Mouse (Mus musculus) olfactory bulb, adult 2 months (tissue): Measurements from ENCODE around the gene Slc26a1. TPM values are rescaled to one million over a fixed set of nuclear protein-coding genes. Genes with fewer than 3 reads are reported as not detected.

ENCODE experiments used
- H3K27ac ChIP-seq: fragments of 200-500 bp; 2 replicates; pipeline ENCODE4 v1.5.1; 2012; ENCODE audit warnings: low read depth, low read length; ENCODE audit not compliant: insufficient read depth
- H3K4me1 ChIP-seq: fragments of 200-500 bp; 2 replicates; pipeline ENCODE4 v1.6.1; 2012; ENCODE audit warnings: low read length; ENCODE audit not compliant: control insufficient read depth, insufficient read depth
- H3K4me3 ChIP-seq: fragments of 200-500 bp; 2 replicates; pipeline ENCODE4 v1.5.1; 2012; ENCODE audit warnings: mild to moderate bottlenecking, low read depth, low read length, moderate library complexity; ENCODE audit not compliant: insufficient read depth
- CTCF ChIP-seq: fragments of 200-500 bp; IDR thresholded peaks from 2 replicates; pipeline ENCODE4 v1.5.1; 2012; ENCODE audit warnings: low read depth, mild to moderate bottlenecking, low read length, moderate library complexity; ENCODE audit not compliant: insufficient read depth
- POLR2A ChIP-seq: fragments of 200-500 bp; IDR thresholded peaks from 2 replicates; pipeline ENCODE4 v1.6.1; 2012; ENCODE audit warnings: mild to moderate bottlenecking, low read depth, low read length, moderate library complexity; ENCODE audit not compliant: insufficient read depth
- WGBS: fragments of 180-500 bp; shearing (Covaris S2); methylation state at CpG from one replicate; pipeline ENCODE4 v1.1.7; 2018; 5-methylcytosine and 5-hydroxymethylcytosine counted together
- polyA plus RNA-seq: library from polyadenylated mRNA; stranded (reverse); fragments of >200 nt; gene quantifications from 2 replicates; pipeline ENCODE4 v1.2.4, GENCODE M21; 2012; ENCODE audit warnings: low replicate concordance; ENCODE audit not compliant: missing spikeins, insufficient read depth, insufficient read length

The Slc26a1 gene
- polyA plus RNA-seq, 1 experiment, result not detected

GRCm38 (mm10) chr5:108676772-108677498 lies 1.6 kb upstream of the Slc26a1 start:
- H3K4me1 ChIP-seq, result peaks cover 26% of the 10 kb centered on the region
- peak overlapping the region; percentile 87; the same call in 1 of the 2 replicates for H3K27ac ChIP-seq
- TF ChIP-seq CTCF (no peak), POLR2A (no peak)
- 19% methylated on average over 5 of the region's 5 CpGs for WGBS
- peak overlapping the region; percentile 36 for H3K4me3 ChIP-seq

- WGBS, result 78% methylated on average over 2 of the region's 2 CpGs
- Histone ChIP-seq H3K4me3 (no peak overlapping the region), H3K27ac (no peak overlapping the region), H3K4me1 (peaks cover 28% of the 10 kb centered on the region)
- TF ChIP-seq CTCF, result no peak
- TF ChIP-seq POLR2A, result no peak
These were observed 745 bp downstream of the Slc26a1 start for GRCm38 (mm10) chr5:108674624-108675023.

GRCm38 (mm10) chr5:108671757-108672156 lies 3.6 kb downstream of the Slc26a1 start:
- 93% methylated on average over 12 of the region's 12 CpGs for WGBS
- TF ChIP-seq CTCF (no peak), POLR2A (no peak)

GRCm38 (mm10) chr5:108670785-108671184 lies 4.6 kb downstream of the Slc26a1 start:
- Histone ChIP-seq H3K4me1 (peaks cover 12% of the 10 kb centered on the region), H3K4me3 (no peak overlapping the region), H3K27ac (no peak overlapping the region)
- no peak for TF ChIP-seq CTCF
- TF ChIP-seq POLR2A, result no peak

More at GRCm38 (mm10) chr5:108671757-108672156, 3.6 kb downstream of the Slc26a1 start:
- Histone ChIP-seq H3K27ac (no peak overlapping the region), H3K4me3 (no peak overlapping the region), H3K4me1 (peaks cover 15% of the 10 kb centered on the region)

GRCm38 (mm10) chr5:108669986-108670385 lies 5.4 kb downstream of the Slc26a1 start:
- 71% methylated on average over 9 of the region's 9 CpGs for WGBS
- Histone ChIP-seq H3K27ac (0 out of 2 replicates have a peak overlapping the region, but pooled peaks have one; percentile 88), H3K4me3 (no peak overlapping the region), H3K4me1 (peaks cover 12% of the 10 kb centered on the region)
- TF ChIP-seq POLR2A (no peak), CTCF (no peak)

- WGBS, result 4% methylated on average over 43 of the region's 43 CpGs
- Histone ChIP-seq H3K4me3 (peak within 1 kb of the TSS; percentile 67), H3K27ac (peak within 1 kb of the TSS; percentile 88)
These were observed 6.1 kb downstream of the Slc26a1 start, which contains the start of gene Dgkq for GRCm38 (mm10) chr5:108668977-108669936. Gene Dgkq (minus strand): TSS chr5:108669672.

GRCm38 (mm10) chr5:108668387-108668932 lies 6.9 kb downstream of the Slc26a1 start:
- WGBS, result under 1% methylated on average over 3 of the region's 3 CpGs
- no peak for TF ChIP-seq POLR2A
- no peak for TF ChIP-seq CTCF
- Histone ChIP-seq H3K4me1 (peaks cover 12% of the 10 kb centered on the region), H3K4me3 (peak overlapping the region; percentile 67), H3K27ac (peak overlapping the region; percentile 88)

More at GRCm38 (mm10) chr5:108668977-108669936, 6.1 kb downstream of the Slc26a1 start, which contains the start of gene Dgkq:
- TF ChIP-seq POLR2A, result peak; percentile 69
- TF ChIP-seq CTCF, result peak; percentile 38; the same call in 1 of the 2 replicates
- H3K4me1 ChIP-seq, result peaks cover 12% of the 10 kb centered on the region

- Histone ChIP-seq H3K27ac (no peak overlapping the region), H3K4me3 (no peak overlapping the region), H3K4me1 (peaks cover 12% of the 10 kb centered on the region)
- TF ChIP-seq POLR2A, result no peak
- no peak for TF ChIP-seq CTCF
- 85% methylated on average over 2 of the region's 2 CpGs for WGBS
These were observed 8.0 kb downstream of the Slc26a1 start for GRCm38 (mm10) chr5:108667370-108667769.
